Mouse (Mus musculus): ENCODE measurements around the gene Ripor2. TPM values are rescaled to one million over a fixed set of nuclear protein-coding genes. Genes with fewer than 3 reads are reported as not detected.

The Ripor2 gene
- polyA plus RNA-seq, 1 experiment from 2014 or later, result 9.2 TPM

- DNase-seq (ENCODE audit: low spot score, missing footprints) (no peak), ATAC-seq (ENCODE audit: low FRiP score) (no peak)
- Histone ChIP-seq H3K9ac (ENCODE audit: low read length) (no peak overlapping the region), H3K27me3 (ENCODE audit: control insufficient read depth, insufficient read depth, low read length) (no peaks in the 10 kb centered on the region), H3K9me3 (ENCODE audit: control insufficient read depth, low read length) (no peaks in the 10 kb centered on the region), H3K4me3 (ENCODE audit: low read depth, low read length) (no peak overlapping the region), H3K4me2 (no peak overlapping the region), H3K4me1 (ENCODE audit: control insufficient read depth, insufficient read depth, low read length) (peaks cover 7% of the 10 kb centered on the region), H3K27ac (ENCODE audit: low read depth, low read length) (no peak overlapping the region), H3K36me3 (ENCODE audit: control insufficient read depth, insufficient read depth, low read length) (no peaks in the 10 kb centered on the region)
- WGBS, result 86% methylated on average over 3 of the region's 3 CpGs
Observed at GRCm38 (mm10) chr13:24646324-24646723, 64.3 kb downstream of the Ripor2 start.

- no peak overlapping the region for H3K4me3 ChIP-seq (ENCODE audit: low read depth, low read length)
- H3K9ac ChIP-seq (ENCODE audit: low read length), result no peak overlapping the region
- no peak overlapping the region for H3K27ac ChIP-seq (ENCODE audit: low read depth, low read length)
- H3K4me1 ChIP-seq (ENCODE audit: control insufficient read depth, insufficient read depth, low read length), result no peaks in the 10 kb centered on the region; the same call in 1 of the 2 replicates
- H3K27me3 ChIP-seq (ENCODE audit: control insufficient read depth, insufficient read depth, low read length), result no peaks in the 10 kb centered on the region
- no peaks in the 10 kb centered on the region for H3K36me3 ChIP-seq (ENCODE audit: control insufficient read depth, insufficient read depth, low read length)
- ATAC-seq (ENCODE audit: low FRiP score) (no peak), DNase-seq (ENCODE audit: low spot score, missing footprints) (no peak)
- no peaks in the 10 kb centered on the region for H3K9me3 ChIP-seq (ENCODE audit: control insufficient read depth, low read length)
- no peak overlapping the region for H3K4me2 ChIP-seq
- 84% methylated on average over 2 of the region's 2 CpGs for WGBS
Observed at GRCm38 (mm10) chr13:24647444-24647843, 65.5 kb downstream of the Ripor2 start.

- Histone ChIP-seq H3K4me2 (no peak overlapping the region), H3K9ac (ENCODE audit: low read length) (no peak overlapping the region), H3K4me3 (ENCODE audit: low read depth, low read length) (no peak overlapping the region), H3K36me3 (ENCODE audit: control insufficient read depth, insufficient read depth, low read length) (no peaks in the 10 kb centered on the region), H3K27ac (ENCODE audit: low read depth, low read length) (no peak overlapping the region), H3K9me3 (ENCODE audit: control insufficient read depth, low read length) (no peaks in the 10 kb centered on the region), H3K4me1 (ENCODE audit: control insufficient read depth, insufficient read depth, low read length) (no peaks in the 10 kb centered on the region; the same call in 1 of the 2 replicates), H3K27me3 (ENCODE audit: control insufficient read depth, insufficient read depth, low read length) (no peaks in the 10 kb centered on the region)
- WGBS, result 79% methylated on average over 5 of the region's 5 CpGs
- DNase-seq (ENCODE audit: low spot score, missing footprints), result no peak
- ATAC-seq (ENCODE audit: low FRiP score), result no peak
Observed at GRCm38 (mm10) chr13:24648027-24648426, 66.0 kb downstream of the Ripor2 start.

- Histone ChIP-seq H3K9ac (ENCODE audit: low read length) (no peak overlapping the region), H3K27ac (ENCODE audit: low read depth, low read length) (no peak overlapping the region), H3K4me1 (ENCODE audit: control insufficient read depth, insufficient read depth, low read length) (no peaks in the 10 kb centered on the region; the same call in 1 of the 2 replicates), H3K36me3 (ENCODE audit: control insufficient read depth, insufficient read depth, low read length) (no peaks in the 10 kb centered on the region), H3K4me2 (no peak overlapping the region), H3K27me3 (ENCODE audit: control insufficient read depth, insufficient read depth, low read length) (no peaks in the 10 kb centered on the region), H3K4me3 (ENCODE audit: low read depth, low read length) (no peak overlapping the region), H3K9me3 (ENCODE audit: control insufficient read depth, low read length) (no peaks in the 10 kb centered on the region)
- WGBS, result 88% methylated on average over 3 of the region's 3 CpGs
- ATAC-seq (ENCODE audit: low FRiP score), result no peak
- no peak for DNase-seq (ENCODE audit: low spot score, missing footprints)
Observed at GRCm38 (mm10) chr13:24648668-24649067, 66.7 kb downstream of the Ripor2 start.

GRCm38 (mm10) chr13:24649099-24649498 is 67.1 kb downstream of the Ripor2 start:
- WGBS, result 68% methylated on average over 2 of the region's 2 CpGs
- Histone ChIP-seq H3K9me3 (ENCODE audit: control insufficient read depth, low read length) (no peaks in the 10 kb centered on the region), H3K4me1 (ENCODE audit: control insufficient read depth, insufficient read depth, low read length) (no peaks in the 10 kb centered on the region), H3K36me3 (ENCODE audit: control insufficient read depth, insufficient read depth, low read length) (no peaks in the 10 kb centered on the region), H3K9ac (ENCODE audit: low read length) (no peak overlapping the region), H3K4me3 (ENCODE audit: low read depth, low read length) (no peak overlapping the region), H3K4me2 (no peak overlapping the region), H3K27ac (ENCODE audit: low read depth, low read length) (no peak overlapping the region), H3K27me3 (ENCODE audit: control insufficient read depth, insufficient read depth, low read length) (no peaks in the 10 kb centered on the region)
- no peak for DNase-seq (ENCODE audit: low spot score, missing footprints)
- no peak for ATAC-seq (ENCODE audit: low FRiP score)

GRCm38 (mm10) chr13:24651018-24651417 is 69.0 kb downstream of the Ripor2 start:
- H3K9ac ChIP-seq (ENCODE audit: low read length), result no peak overlapping the region
- no peaks in the 10 kb centered on the region for H3K36me3 ChIP-seq (ENCODE audit: control insufficient read depth, insufficient read depth, low read length)
- 50% methylated on average over 3 of the region's 3 CpGs for WGBS
- no peak for ATAC-seq (ENCODE audit: low FRiP score)
- no peaks in the 10 kb centered on the region for H3K4me1 ChIP-seq (ENCODE audit: control insufficient read depth, insufficient read depth, low read length)
- no peak overlapping the region for H3K4me2 ChIP-seq
- no peak overlapping the region for H3K27ac ChIP-seq (ENCODE audit: low read depth, low read length)
- DNase-seq (ENCODE audit: low spot score, missing footprints), result no peak
- H3K27me3 ChIP-seq (ENCODE audit: control insufficient read depth, insufficient read depth, low read length), result no peaks in the 10 kb centered on the region
- H3K4me3 ChIP-seq (ENCODE audit: low read depth, low read length), result no peak overlapping the region
- no peaks in the 10 kb centered on the region for H3K9me3 ChIP-seq (ENCODE audit: control insufficient read depth, low read length)

- Histone ChIP-seq H3K27me3 (ENCODE audit: control insufficient read depth, insufficient read depth, low read length) (no peaks in the 10 kb centered on the region), H3K4me2 (no peak overlapping the region), H3K36me3 (ENCODE audit: control insufficient read depth, insufficient read depth, low read length) (no peaks in the 10 kb centered on the region), H3K9ac (ENCODE audit: low read length) (no peak overlapping the region), H3K9me3 (ENCODE audit: control insufficient read depth, low read length) (no peaks in the 10 kb centered on the region), H3K4me1 (ENCODE audit: control insufficient read depth, insufficient read depth, low read length) (peaks cover 5% of the 10 kb centered on the region; the same call in 1 of the 2 replicates), H3K4me3 (ENCODE audit: low read depth, low read length) (no peak overlapping the region), H3K27ac (ENCODE audit: low read depth, low read length) (no peak overlapping the region)
- ATAC-seq (ENCODE audit: low FRiP score), result no peak
- DNase-seq (ENCODE audit: low spot score, missing footprints), result no peak
- WGBS, result 77% methylated on average over 12 of the region's 12 CpGs
Observed at GRCm38 (mm10) chr13:24654919-24655635, 73.1 kb downstream of the Ripor2 start.

- Histone ChIP-seq H3K4me2 (no peak overlapping the region), H3K36me3 (ENCODE audit: control insufficient read depth, insufficient read depth, low read length) (no peaks in the 10 kb centered on the region), H3K9ac (ENCODE audit: low read length) (no peak overlapping the region), H3K27ac (ENCODE audit: low read depth, low read length) (peak overlapping the region; percentile 56), H3K27me3 (ENCODE audit: control insufficient read depth, insufficient read depth, low read length) (no peaks in the 10 kb centered on the region), H3K9me3 (ENCODE audit: control insufficient read depth, low read length) (no peaks in the 10 kb centered on the region), H3K4me1 (ENCODE audit: control insufficient read depth, insufficient read depth, low read length) (peaks cover 5% of the 10 kb centered on the region; the same call in 1 of the 2 replicates), H3K4me3 (ENCODE audit: low read depth, low read length) (no peak overlapping the region)
- peak; percentile 86 for ATAC-seq (ENCODE audit: low FRiP score)
- DNase-seq (ENCODE audit: low spot score, missing footprints), result peak; percentile 88
- 31% methylated on average over 15 of the region's 15 CpGs for WGBS
Observed at GRCm38 (mm10) chr13:24656719-24657497, 74.9 kb downstream of the Ripor2 start.

- H3K4me1 ChIP-seq (ENCODE audit: control insufficient read depth, insufficient read depth, low read length), result no peaks in the 10 kb centered on the region
- H3K9ac ChIP-seq (ENCODE audit: low read length), result no peak overlapping the region
- no peaks in the 10 kb centered on the region for H3K36me3 ChIP-seq (ENCODE audit: control insufficient read depth, insufficient read depth, low read length)
- no peak overlapping the region for H3K27ac ChIP-seq (ENCODE audit: low read depth, low read length)
- H3K4me3 ChIP-seq (ENCODE audit: low read depth, low read length), result no peak overlapping the region
- no peaks in the 10 kb centered on the region for H3K9me3 ChIP-seq (ENCODE audit: control insufficient read depth, low read length)
- 86% methylated on average over 4 of the region's 4 CpGs for WGBS
- H3K4me2 ChIP-seq, result no peak overlapping the region
- no peaks in the 10 kb centered on the region for H3K27me3 ChIP-seq (ENCODE audit: control insufficient read depth, insufficient read depth, low read length)
- no peak for DNase-seq (ENCODE audit: low spot score, missing footprints)
- no peak for ATAC-seq (ENCODE audit: low FRiP score)
Observed at GRCm38 (mm10) chr13:24666763-24667162, 84.8 kb downstream of the Ripor2 start.
